Mouse (Mus musculus): ENCODE data around the gene CK137956. TPM values are rescaled to one million over a fixed set of nuclear protein-coding genes. Genes with fewer than 3 reads are reported as not detected.

Gene CK137956
- total RNA-seq, 2 experiments from 2014 or later, result not detected

GRCm38 (mm10) chr4:127935369-127935768, 35.4 kb downstream of the CK137956 start:
- peak; percentile 4 to 21 for DNase-seq (ENCODE audit: low spot score in 2 of 2)

- DNase-seq (ENCODE audit: low spot score in 2 of 2), result no peak
Observed at GRCm38 (mm10) chr4:127913551-127913950, 57.2 kb downstream of the CK137956 start.

GRCm38 (mm10) chr4:127907151-127907550, 63.6 kb downstream of the CK137956 start:
- no peak for DNase-seq (ENCODE audit: low spot score in 2 of 2)

- no peak for DNase-seq (ENCODE audit: low spot score in 2 of 2)
Observed at GRCm38 (mm10) chr4:127903954-127904353, 66.8 kb downstream of the CK137956 start.

GRCm38 (mm10) chr4:127900893-127901456, 69.8 kb downstream of the CK137956 start:
- DNase-seq (ENCODE audit: low spot score in 2 of 2), result no peak

GRCm38 (mm10) chr4:127889071-127889470, 81.7 kb downstream of the CK137956 start:
- DNase-seq (ENCODE audit: low spot score in 2 of 2), result peak in 1 of 2 experiments; percentile 20

GRCm38 (mm10) chr4:127878966-127879365, 91.8 kb downstream of the CK137956 start:
- DNase-seq (ENCODE audit: low spot score in 2 of 2), result no peak

Other genes with a start within 250 kb of the CK137956 start
- under 1 TPM; 0.06 to 0.46 TPM for gene Csmd2, start 16.9 kb upstream of the CK137956 start, total RNA-seq (2021)